Mouse (Mus musculus) heart, adult 2 months (tissue): ENCODE measurements around the gene Slc17a8. TPM values are rescaled to one million over a fixed set of nuclear protein-coding genes. Genes with fewer than 3 reads are reported as not detected.
A peak's percentile ranks its signal among the peaks of the same experiment; 100 is the strongest.
"Not testable (repeated sequence)": the region's sequence is repeated elsewhere in the genome, so short reads cannot be mapped to it uniquely, and the experiment has no call there.

Experiments
- DNase-seq, 2 experiments: peaks; one replicate each; pipeline ENCODE4 v3.0.0; 2021
- H3K27ac ChIP-seq: fragments of 200-600 bp; 2 replicates; pipeline ENCODE4 v1.8.1; 2022
- H3K27me3 ChIP-seq: fragments of 200-500 bp; 2 replicates; pipeline ENCODE4 v1.6.1; 2012; ENCODE audit warnings: mild to moderate bottlenecking, low read length, inconsistent platforms, mixed read lengths; ENCODE audit not compliant: control insufficient read depth, insufficient read depth
- H3K36me3 ChIP-seq: fragments of 200-500 bp; 2 replicates; pipeline ENCODE4 v1.6.1; 2012; ENCODE audit warnings: low read length, inconsistent platforms; ENCODE audit not compliant: control insufficient read depth, insufficient read depth
- H3K4me1 ChIP-seq: fragments of 200-500 bp; 2 replicates; pipeline ENCODE4 v1.6.1; 2011; ENCODE audit warnings: low read length; ENCODE audit not compliant: control insufficient read depth, insufficient read depth
- H3K4me3 ChIP-seq: fragments of 200-600 bp; 2 replicates; pipeline ENCODE4 v1.8.1; 2022
- H3K79me2 ChIP-seq: fragments of 200-500 bp; replicated peaks from 2 replicates; pipeline ENCODE4 v1.6.1; 2012; ENCODE audit warnings: mild to moderate bottlenecking, inconsistent platforms, low read length, moderate library complexity, mixed read lengths; ENCODE audit not compliant: control insufficient read depth, insufficient read depth
- H3K9ac ChIP-seq: fragments of 200-500 bp; 2 replicates; pipeline ENCODE4 v1.6.1; 2012; ENCODE audit warnings: low read depth, mild to moderate bottlenecking, control low read depth, inconsistent platforms, low read length, mixed read lengths
- CTCF ChIP-seq: fragments of 200-600 bp; IDR thresholded peaks from 2 replicates; pipeline ENCODE4 v1.8.1; 2022; ENCODE audit warnings: antibody characterized with exemption, mild to moderate bottlenecking, moderate library complexity
- EP300 ChIP-seq: fragments of 200-500 bp; IDR thresholded peaks from 2 replicates; pipeline ENCODE4 v1.6.1; 2011; ENCODE audit warnings: low read depth, low read length, control low read depth; ENCODE audit not compliant: insufficient read depth
- POLR2A ChIP-seq: fragments of 200-500 bp; IDR thresholded peaks from 2 replicates; pipeline ENCODE4 v1.6.1; 2011; ENCODE audit warnings: mild to moderate bottlenecking, low read depth, low read length, control low read depth; ENCODE audit not compliant: insufficient read depth
- WGBS: fragments of 180-500 bp; shearing (Covaris S2); methylation state at CpG from one replicate; pipeline ENCODE4 v1.1.7; 2018; 5-methylcytosine and 5-hydroxymethylcytosine counted together
- intact Hi-C: fragments of 180-260 bp; cut with DNase I; formaldehyde crosslinking; loops from one replicate; pipeline ENCODE4 v1.15.1; 2025
- long read RNA-seq: library from polyadenylated mRNA; stranded (forward); transcript quantifications from one replicate; pipeline ENCODE4 v2.0.0, GENCODE M21; 2021
- polyA plus RNA-seq: library from polyadenylated mRNA; depleted of rRNA; stranded (reverse); fragments of >200 nt; gene quantifications from 2 replicates; pipeline ENCODE4 v1.2.3, GENCODE M21; 2012; rRNA removed
- total RNA-seq, 2 experiments: library from RNA; stranded (reverse); gene quantifications; 2 replicates each; pipeline ENCODE4 v1.2.3; 2021

The Slc17a8 gene
- total RNA-seq (not detected), polyA plus RNA-seq (not detected in 2 replicates)
- long read RNA-seq = 0 reads

- no peak within 1 kb of the TSS for H3K9ac ChIP-seq
- H3K79me2 ChIP-seq = no peaks in the 10 kb centered on the region
- intact Hi-C loops = no loop called here
- H3K4me3 ChIP-seq = no peak within 1 kb of the TSS
- H3K27ac ChIP-seq = no peak within 1 kb of the TSS
- peaks cover 1% of the 10 kb centered on the region for H3K27me3 ChIP-seq
- TF ChIP-seq EP300 (no peak), CTCF (no peak), POLR2A (no peak)
- DNase-seq = no peak
- WGBS = 49% methylated on average over 7 of the region's 7 CpGs
- no peaks in the 10 kb centered on the region for H3K36me3 ChIP-seq
- H3K4me1 ChIP-seq = no peaks in the 10 kb centered on the region
These were observed at the start of gene Slc17a8 for GRCm38 (mm10) chr10:89621129-89621528. Gene Slc17a8 (minus strand): TSS chr10:89621253.

GRCm38 (mm10) chr10:89670371-89670770 is 49.3 kb upstream of the Slc17a8 start:
- DNase-seq, H3K4me3 ChIP-seq, H3K36me3 ChIP-seq, H3K9ac ChIP-seq, H3K27me3 ChIP-seq, H3K4me1 ChIP-seq, H3K79me2 ChIP-seq, intact Hi-C loops, H3K27ac ChIP-seq: not testable (repeated sequence)
- 95% methylated on average over 5 of the region's 5 CpGs for WGBS

GRCm38 (mm10) chr10:89667571-89667970 is 46.5 kb upstream of the Slc17a8 start:
- 90% methylated on average over 7 of the region's 7 CpGs for WGBS

GRCm38 (mm10) chr10:89665679-89666078 is 44.6 kb upstream of the Slc17a8 start:
- WGBS = 94% methylated on average over 9 of the region's 9 CpGs
- TF ChIP-seq POLR2A = no peak
- no peak for TF ChIP-seq CTCF
- TF ChIP-seq EP300 = no peak
- Histone ChIP-seq H3K4me3 (no peak overlapping the region), H3K79me2 (no peaks in the 10 kb centered on the region), H3K9ac (no peak overlapping the region), H3K36me3 (no peaks in the 10 kb centered on the region), H3K4me1 (no peaks in the 10 kb centered on the region), H3K27ac (no peak overlapping the region), H3K27me3 (no peaks in the 10 kb centered on the region)
- intact Hi-C loops = no loop called here
- DNase-seq = no peak

More at GRCm38 (mm10) chr10:89667571-89667970, 46.5 kb upstream of the Slc17a8 start:
- intact Hi-C loops = no loop called here
- Histone ChIP-seq H3K4me3 (no peak overlapping the region), H3K4me1 (no peaks in the 10 kb centered on the region), H3K79me2 (no peaks in the 10 kb centered on the region), H3K27me3 (no peaks in the 10 kb centered on the region), H3K36me3 (no peaks in the 10 kb centered on the region), H3K9ac (no peak overlapping the region), H3K27ac (no peak overlapping the region)
- no peak for TF ChIP-seq EP300
- TF ChIP-seq CTCF = no peak
- TF ChIP-seq POLR2A = no peak
- DNase-seq = no peak

GRCm38 (mm10) chr10:89664977-89665645 is 44.1 kb upstream of the Slc17a8 start:
- no peak for DNase-seq
- Histone ChIP-seq H3K4me1 (no peaks in the 10 kb centered on the region), H3K27ac (no peak overlapping the region), H3K79me2 (no peaks in the 10 kb centered on the region), H3K36me3 (no peaks in the 10 kb centered on the region), H3K4me3 (no peak overlapping the region), H3K27me3 (no peaks in the 10 kb centered on the region), H3K9ac (no peak overlapping the region)
- whole genome bisulfite sequencing = 95% methylated on average over 8 of the region's 8 CpGs
- intact Hi-C loops = no loop called here
- TF ChIP-seq POLR2A (no peak), EP300 (no peak)

GRCm38 (mm10) chr10:89656366-89656765 is 35.3 kb upstream of the Slc17a8 start:
- intact Hi-C loops = loop anchor here (10.0 kb wide), 1 partner anchor 168 kb away; no protein-coding TSS in a partner anchor
- DNase-seq = peak; percentile 27 to 37

More at GRCm38 (mm10) chr10:89656366-89656765, 35.3 kb upstream of the Slc17a8 start:
- Histone ChIP-seq H3K27ac (no peak overlapping the region), H3K4me1 (no peaks in the 10 kb centered on the region; the same call in 1 of the 2 replicates), H3K9ac (no peak overlapping the region), H3K36me3 (peaks cover 6% of the 10 kb centered on the region), H3K79me2 (no peaks in the 10 kb centered on the region), H3K4me3 (no peak overlapping the region), H3K27me3 (no peaks in the 10 kb centered on the region)
- TF ChIP-seq POLR2A (no peak), EP300 (no peak), CTCF (no peak)
- WGBS = 52% methylated on average over 5 of the region's 5 CpGs
